ENCODE assay signal across 7 mouse cellular contexts in the genomic region with DNA sequence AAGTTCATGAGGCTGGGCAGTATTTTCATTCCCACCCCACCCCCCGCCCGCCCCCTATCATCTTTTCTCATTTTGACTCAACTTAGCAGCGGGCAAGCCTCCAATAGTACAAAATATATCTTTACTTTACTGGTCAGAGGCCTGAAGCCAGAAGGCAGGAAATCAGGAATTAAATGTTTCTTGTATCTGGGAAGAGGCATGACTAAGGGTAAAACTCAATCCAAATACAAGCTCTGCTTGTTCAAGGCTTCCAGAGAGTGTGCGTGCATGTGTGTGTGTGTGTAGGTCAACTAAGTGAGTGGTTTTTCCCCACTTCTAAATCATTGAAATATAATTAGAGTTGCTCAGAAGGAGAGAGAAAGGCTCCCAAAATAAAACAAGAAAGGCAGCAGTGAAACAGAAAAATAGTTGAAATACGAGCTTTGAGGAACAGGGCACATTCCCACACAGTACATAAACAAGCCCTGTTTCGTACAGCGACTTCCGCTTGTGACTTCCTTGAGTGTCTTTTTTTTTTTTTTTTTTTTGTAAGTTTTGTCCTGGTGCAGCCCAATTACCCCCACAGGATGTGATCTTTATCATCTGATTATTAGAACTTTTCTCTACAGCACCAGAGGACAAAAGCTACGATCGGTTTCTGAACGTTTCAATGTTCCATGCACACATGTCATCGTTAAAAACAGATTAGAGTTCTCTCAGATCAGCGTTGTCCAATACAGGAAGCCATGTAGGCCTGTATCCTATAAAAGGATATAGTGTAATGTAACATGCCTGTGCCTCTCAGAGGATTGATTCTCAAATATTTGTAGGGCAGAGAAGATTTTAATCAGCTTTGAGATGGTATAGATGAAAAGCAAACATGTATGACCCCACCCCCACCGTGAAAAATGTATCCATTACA.
DNase-seq lines count a peak whose midpoint lies in the region; ATAC-seq and TF ChIP-seq lines count a peak whose summit lies in the region.

No protein-coding gene starts in this region.

- H3K4me1 ChIP-seq in testis, adult 2 months (ENCODE audit: control insufficient read depth, insufficient read depth, low read length) = peaks cover 4% of the 10 kb centered on the region; the same call in 1 of the 2 replicates
- H3K4me1 ChIP-seq in limb, embryonic 10.5 days = peaks cover 32% of the 10 kb centered on the region
- peaks cover 21% of the 10 kb centered on the region for H3K4me1 ChIP-seq in neural tube, embryonic 14.5 days (ENCODE audit: control insufficient read depth, insufficient read depth, low read length)

- no peaks in the 10 kb centered on the region for H3K36me3 ChIP-seq in testis, adult 2 months (ENCODE audit: control insufficient read depth, insufficient read depth, low read length)
- peaks cover 39% of the 10 kb centered on the region for H3K36me3 ChIP-seq in limb, embryonic 10.5 days
- H3K36me3 ChIP-seq in neural tube, embryonic 14.5 days (ENCODE audit: control insufficient read depth, insufficient read depth, low read length) = no peaks in the 10 kb centered on the region

- H3K27ac ChIP-seq in testis, adult 2 months (ENCODE audit: control insufficient read depth, insufficient read depth, low read depth, low read length) = peak overlapping the region; percentile 75
- H3K27ac ChIP-seq in limb, embryonic 10.5 days = peak overlapping the region; percentile 68
- H3K27ac ChIP-seq in neural tube, embryonic 14.5 days (ENCODE audit: low read depth, low read length) = peak overlapping the region; percentile 55; the same call in 1 of the 2 replicates

- WGBS in limb, embryonic 10.5 days = 68% methylated on average over 14 of the region's 14 CpGs
- 58% methylated on average over 14 of the region's 14 CpGs for WGBS in neural tube, embryonic 14.5 days

- no peak overlapping the region for H3K9ac ChIP-seq in neural tube, embryonic 14.5 days (replicated peaks; ENCODE audit: low read depth, low read length)

- H3K4me2 ChIP-seq in neural tube, embryonic 14.5 days (ENCODE audit: low read depth, low read length) = no peak overlapping the region

- no peaks in the 10 kb centered on the region for H3K27me3 ChIP-seq in testis, adult 2 months (ENCODE audit: control insufficient read depth, insufficient read depth, low read length)
- no peaks in the 10 kb centered on the region for H3K27me3 ChIP-seq in limb, embryonic 10.5 days (ENCODE audit: low read depth, poor library complexity, severe bottlenecking)
- H3K27me3 ChIP-seq in neural tube, embryonic 14.5 days (ENCODE audit: control insufficient read depth, insufficient read depth, low read length) = no peaks in the 10 kb centered on the region

- H3K9me3 ChIP-seq in limb, embryonic 10.5 days (replicated peaks) = no peaks in the 10 kb centered on the region
- no peaks in the 10 kb centered on the region for H3K9me3 ChIP-seq in neural tube, embryonic 14.5 days (ENCODE audit: control insufficient read depth, low read length)

- no peak for DNase-seq in testis, postnatal 10 days (ENCODE audit: low spot score)
- DNase-seq in fibroblast of lung, adult 2 months (ENCODE audit: low read depth) = peak; percentile 79
- DNase-seq in limb, embryonic 10.5 days (ENCODE audit: low spot score) = no peak
- no peak for DNase-seq in right cerebral cortex, postnatal 10 days (ENCODE audit: low spot score in 2 of 2)
- no peak for DNase-seq in gastrocnemius, adult 18-20 months (ENCODE audit: low spot score)

- TF ChIP-seq POLR2A in testis, adult 2 months (IDR thresholded peaks at IDR 0.05; ENCODE audit: control insufficient read depth, low read depth, low read length) = no peak

- H3K4me3 ChIP-seq in testis, adult 2 months (ENCODE audit: control insufficient read depth, low read depth, low read length) = no peak overlapping the region; the same call in 1 of the 2 replicates
- no peak overlapping the region for H3K4me3 ChIP-seq in limb, embryonic 10.5 days
- H3K4me3 ChIP-seq in neural tube, embryonic 14.5 days (ENCODE audit: low read depth, low read length) = no peak overlapping the region

- no peak for ATAC-seq in neural tube, embryonic 14.5 days (ENCODE audit: low read depth)

- no peak for TF ChIP-seq CTCF in testis, adult 2 months (IDR thresholded peaks at IDR 0.05; ENCODE audit: control insufficient read depth, insufficient read depth, insufficient replicate concordance, low read depth, low read length)
